Mouse (Mus musculus): ENCODE results near the gene Rgs16. TPM values are rescaled to one million over a fixed set of nuclear protein-coding genes. Genes with fewer than 3 reads are reported as not detected.
A peak's percentile ranks its signal among the peaks of the same experiment; 100 is the strongest.

Gene Rgs16
- polyA plus RNA-seq, 1 experiment from 2014 or later, result 13.3 TPM

DNA sequence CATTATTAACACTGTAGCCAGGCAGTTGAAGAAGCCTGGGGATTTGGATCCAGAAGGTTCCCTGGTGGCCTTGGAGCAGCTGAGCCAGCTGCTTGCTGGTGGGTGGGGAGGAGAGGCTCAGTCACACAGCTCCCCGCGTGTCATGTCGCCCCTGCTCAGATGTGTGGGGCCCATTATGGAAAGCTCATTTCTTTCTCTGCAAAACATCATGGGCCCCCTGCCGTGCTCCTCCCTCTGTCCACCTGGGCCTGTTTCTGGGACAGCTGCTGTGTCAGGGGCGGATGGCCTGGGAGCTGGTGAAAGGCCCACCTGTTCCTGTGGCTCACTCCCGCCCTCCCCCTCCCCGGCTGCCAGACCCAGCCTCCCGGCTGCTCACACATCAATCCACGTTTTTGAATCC, 7.0 kb upstream of the Rgs16 start:
- H3K9ac ChIP-seq (ENCODE audit: low read depth, low read length), result no peak overlapping the region
- H3K36me3 ChIP-seq (ENCODE audit: control insufficient read depth, insufficient read depth, low read length), result no peaks in the 10 kb centered on the region
- no peak overlapping the region for H3K4me2 ChIP-seq (ENCODE audit: low read length)
- H3K27ac ChIP-seq (ENCODE audit: low read depth, low read length), result no peak overlapping the region
- H3K27me3 ChIP-seq (replicated peaks; ENCODE audit: control insufficient read depth, insufficient read depth, low read length), result no peaks in the 10 kb centered on the region
- no peak overlapping the region for H3K4me3 ChIP-seq (ENCODE audit: low read length)
- H3K9me3 ChIP-seq (ENCODE audit: control insufficient read depth, low read length), result no peaks in the 10 kb centered on the region
- no peak for ATAC-seq
- 16% methylated on average over 9 of the region's 9 CpGs for WGBS
- H3K4me1 ChIP-seq (ENCODE audit: control insufficient read depth, insufficient read depth, low read depth, low read length), result peaks cover 25% of the 10 kb centered on the region

DNA sequence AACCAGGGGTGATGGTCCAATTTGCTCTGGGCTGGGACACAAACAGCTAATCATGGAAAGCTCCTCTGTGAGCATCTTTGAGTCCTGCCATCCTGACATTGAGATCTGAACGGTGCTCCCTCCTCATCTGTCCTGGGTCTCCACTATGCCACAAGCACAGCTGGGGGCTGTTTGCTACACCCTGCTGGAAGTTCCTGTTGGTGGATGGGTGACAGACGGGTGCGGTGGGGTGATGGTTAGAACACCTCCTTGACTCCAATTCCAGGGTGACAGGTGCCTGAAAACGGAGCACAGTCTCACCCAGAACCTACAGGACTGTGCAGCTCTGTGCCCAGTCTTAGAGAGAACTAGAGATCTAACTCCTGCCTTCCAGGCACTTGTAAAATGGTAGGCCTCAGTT, 5.3 kb upstream of the Rgs16 start:
- Histone ChIP-seq H3K9me3 (ENCODE audit: control insufficient read depth, low read length) (no peaks in the 10 kb centered on the region), H3K27me3 (replicated peaks; ENCODE audit: control insufficient read depth, insufficient read depth, low read length) (no peaks in the 10 kb centered on the region), H3K36me3 (ENCODE audit: control insufficient read depth, insufficient read depth, low read length) (no peaks in the 10 kb centered on the region), H3K27ac (ENCODE audit: low read depth, low read length) (no peak overlapping the region), H3K9ac (ENCODE audit: low read depth, low read length) (no peak overlapping the region), H3K4me3 (ENCODE audit: low read length) (no peak overlapping the region), H3K4me1 (ENCODE audit: control insufficient read depth, insufficient read depth, low read depth, low read length) (peaks cover 28% of the 10 kb centered on the region), H3K4me2 (ENCODE audit: low read length) (no peak overlapping the region)
- 86% methylated on average over 4 of the region's 4 CpGs for WGBS
- no peak for ATAC-seq

DNA sequence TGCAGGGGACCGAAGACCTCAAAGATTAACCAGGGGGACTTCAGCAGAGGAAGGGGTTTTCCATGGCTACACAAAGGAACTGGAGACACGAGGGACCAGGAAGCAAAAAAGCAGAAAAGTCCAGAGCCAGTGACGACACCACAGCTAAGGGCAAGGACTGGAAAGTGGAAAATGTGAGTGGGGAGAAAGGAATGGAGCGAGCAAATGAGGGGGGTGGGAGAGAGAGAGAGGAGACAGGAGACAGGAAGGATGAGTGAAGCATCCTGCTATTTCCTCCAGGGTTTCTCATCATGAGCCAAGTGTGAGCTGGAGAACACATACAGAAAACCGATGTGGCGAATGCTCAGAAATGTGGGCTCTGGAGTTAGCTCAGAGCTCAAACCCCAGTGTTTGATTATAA, 4.1 kb upstream of the Rgs16 start:
- Histone ChIP-seq H3K27ac (ENCODE audit: low read depth, low read length) (no peak overlapping the region), H3K4me1 (ENCODE audit: control insufficient read depth, insufficient read depth, low read depth, low read length) (peaks cover 31% of the 10 kb centered on the region), H3K4me2 (ENCODE audit: low read length) (no peak overlapping the region), H3K36me3 (ENCODE audit: control insufficient read depth, insufficient read depth, low read length) (no peaks in the 10 kb centered on the region), H3K27me3 (replicated peaks; ENCODE audit: control insufficient read depth, insufficient read depth, low read length) (no peaks in the 10 kb centered on the region), H3K4me3 (ENCODE audit: low read length) (no peak overlapping the region), H3K9ac (ENCODE audit: low read depth, low read length) (no peak overlapping the region), H3K9me3 (ENCODE audit: control insufficient read depth, low read length) (no peaks in the 10 kb centered on the region)
- WGBS, result 63% methylated on average over 6 of the region's 6 CpGs
- no peak for ATAC-seq

DNA sequence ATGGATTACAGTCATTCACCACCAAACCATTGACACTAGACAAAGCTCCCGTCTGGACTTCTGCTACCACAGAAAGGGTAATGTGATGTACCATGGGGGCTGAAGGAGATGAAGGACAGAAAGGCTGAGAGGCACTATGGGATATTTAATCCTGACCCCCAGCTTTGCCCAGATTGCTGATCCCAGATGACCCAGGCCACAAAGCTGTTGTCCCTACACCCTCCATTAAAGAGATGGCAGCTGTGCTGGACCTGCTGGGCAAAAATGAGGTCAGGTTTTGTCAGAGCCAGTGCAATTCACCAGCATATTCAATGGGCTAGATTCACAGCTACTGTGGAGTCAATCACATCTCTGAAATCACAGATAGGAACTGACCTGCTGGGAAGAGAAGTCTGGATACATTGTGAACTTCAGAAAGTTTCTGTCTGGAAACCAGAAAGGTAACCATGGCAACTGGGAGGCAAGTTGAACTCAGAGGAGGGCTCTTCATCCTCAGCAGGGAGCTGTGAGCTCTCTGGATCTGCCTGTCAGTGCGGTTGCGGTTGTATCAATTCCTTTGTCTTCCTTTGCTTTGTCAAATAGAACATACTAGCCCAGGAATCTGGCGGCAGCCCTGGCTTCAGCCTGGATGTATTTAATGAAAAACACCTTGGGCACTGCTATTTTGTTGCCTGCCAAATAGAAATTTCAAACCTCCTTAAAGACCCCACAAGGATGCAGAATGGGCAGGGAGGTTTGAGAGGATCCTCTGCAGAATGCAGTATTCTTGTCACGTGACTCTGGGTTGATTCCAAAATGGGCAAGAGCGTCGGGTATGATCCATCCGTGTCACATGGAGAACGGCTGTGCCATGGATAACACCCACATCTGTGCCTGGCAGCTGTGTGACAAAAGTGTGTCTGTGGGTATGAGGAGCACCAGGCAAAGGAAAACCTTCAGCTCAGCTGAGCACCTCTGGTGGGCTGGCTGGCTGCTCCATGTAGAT, 2.8 kb upstream of the Rgs16 start:
- Histone ChIP-seq H3K27me3 (replicated peaks; ENCODE audit: control insufficient read depth, insufficient read depth, low read length) (no peaks in the 10 kb centered on the region), H3K4me3 (ENCODE audit: low read length) (no peak overlapping the region), H3K27ac (ENCODE audit: low read depth, low read length) (peak overlapping the region; percentile 63), H3K4me1 (ENCODE audit: control insufficient read depth, insufficient read depth, low read depth, low read length) (peaks cover 34% of the 10 kb centered on the region), H3K36me3 (ENCODE audit: control insufficient read depth, insufficient read depth, low read length) (no peaks in the 10 kb centered on the region), H3K9me3 (ENCODE audit: control insufficient read depth, low read length) (no peaks in the 10 kb centered on the region), H3K4me2 (ENCODE audit: low read length) (peak overlapping the region; percentile 31; the same call in 1 of the 2 replicates), H3K9ac (ENCODE audit: low read depth, low read length) (peak overlapping the region; percentile 41)
- 23% methylated on average over 9 of the region's 9 CpGs for WGBS
- peak; percentile 39 for ATAC-seq

DNA sequence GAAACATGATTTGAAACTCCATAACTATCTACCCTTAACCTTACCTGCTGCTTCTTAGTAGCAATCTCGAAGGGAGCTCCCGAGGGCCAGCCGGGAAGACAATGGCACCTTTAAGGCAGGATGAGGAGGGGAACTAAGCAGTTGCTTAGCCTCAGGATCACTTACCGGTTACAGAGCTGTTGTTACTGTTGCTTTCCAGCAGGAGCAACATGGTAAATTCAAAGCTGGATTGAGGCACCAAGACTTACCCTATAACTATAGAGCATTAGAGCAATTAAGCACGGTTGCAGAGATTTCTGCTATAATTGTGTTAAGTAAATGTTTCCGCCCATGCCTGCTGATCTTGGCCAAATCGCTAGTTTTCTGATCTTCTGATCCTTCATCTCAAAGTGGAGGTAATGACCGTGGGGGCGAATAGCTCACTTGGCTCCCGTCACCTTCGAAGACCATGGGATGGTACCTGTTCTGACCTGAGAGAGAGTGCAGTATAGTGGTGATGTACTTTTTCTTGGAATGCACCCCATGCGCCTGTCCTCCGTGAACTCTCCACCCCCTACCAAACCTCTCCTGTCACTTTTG, 623 bp upstream of the Rgs16 start:
- peak overlapping the region; percentile 49 for H3K4me3 ChIP-seq (ENCODE audit: low read length)
- H3K9ac ChIP-seq (ENCODE audit: low read depth, low read length), result peak overlapping the region; percentile 62; the same call in 1 of the 2 replicates
- no peaks in the 10 kb centered on the region for H3K9me3 ChIP-seq (ENCODE audit: control insufficient read depth, low read length)
- H3K27me3 ChIP-seq (replicated peaks; ENCODE audit: control insufficient read depth, insufficient read depth, low read length), result no peaks in the 10 kb centered on the region
- WGBS, result 20% methylated on average over 13 of the region's 13 CpGs
- peaks cover 29% of the 10 kb centered on the region for H3K4me1 ChIP-seq (ENCODE audit: control insufficient read depth, insufficient read depth, low read depth, low read length)
- no peak; the same call in 1 of the 2 replicates for ATAC-seq
- peak overlapping the region; percentile 91 for H3K4me2 ChIP-seq (ENCODE audit: low read length)
- H3K27ac ChIP-seq (ENCODE audit: low read depth, low read length), result no peak overlapping the region
- no peaks in the 10 kb centered on the region for H3K36me3 ChIP-seq (ENCODE audit: control insufficient read depth, insufficient read depth, low read length)

DNA sequence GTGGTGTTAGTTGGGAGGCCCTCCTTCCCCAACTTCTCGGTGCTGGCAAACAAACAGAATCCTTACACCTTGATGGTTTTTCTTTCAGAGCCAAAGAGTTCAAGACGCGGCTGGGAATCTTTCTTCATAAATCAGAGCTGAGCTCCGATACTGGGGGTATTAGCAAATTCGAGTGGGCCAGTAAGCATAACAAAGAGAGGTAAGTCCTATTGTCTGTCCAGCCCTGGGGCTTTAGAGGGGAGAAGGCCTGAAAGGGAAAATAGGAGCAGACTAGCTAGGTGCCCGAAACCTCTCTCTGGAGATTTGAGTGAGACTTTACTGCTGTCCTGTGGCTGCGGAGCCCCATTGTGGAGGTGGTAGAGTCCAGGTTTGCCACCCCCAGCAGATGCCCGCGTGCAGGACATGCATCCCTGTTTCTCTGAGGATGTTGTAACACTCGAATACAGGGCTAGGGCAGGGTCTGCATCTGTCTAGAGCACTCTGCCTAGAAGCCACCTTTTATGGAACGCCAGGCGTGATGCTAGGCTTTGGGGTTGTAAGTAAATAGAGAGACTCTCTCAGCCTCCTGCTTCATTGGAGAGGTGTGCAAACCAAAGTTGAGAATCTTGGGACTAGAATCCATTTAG, 739 bp downstream of the Rgs16 start:
- Histone ChIP-seq H3K9ac (ENCODE audit: low read depth, low read length) (peak overlapping the region; percentile 44; the same call in 1 of the 2 replicates), H3K27ac (ENCODE audit: low read depth, low read length) (no peak overlapping the region), H3K4me1 (ENCODE audit: control insufficient read depth, insufficient read depth, low read depth, low read length) (peaks cover 29% of the 10 kb centered on the region), H3K27me3 (replicated peaks; ENCODE audit: control insufficient read depth, insufficient read depth, low read length) (no peaks in the 10 kb centered on the region), H3K9me3 (ENCODE audit: control insufficient read depth, low read length) (no peaks in the 10 kb centered on the region), H3K4me3 (ENCODE audit: low read length) (peak overlapping the region; percentile 49), H3K4me2 (ENCODE audit: low read length) (peak overlapping the region; percentile 91), H3K36me3 (ENCODE audit: control insufficient read depth, insufficient read depth, low read length) (no peaks in the 10 kb centered on the region)
- no peak for ATAC-seq
- 29% methylated on average over 12 of the region's 12 CpGs for WGBS

DNA sequence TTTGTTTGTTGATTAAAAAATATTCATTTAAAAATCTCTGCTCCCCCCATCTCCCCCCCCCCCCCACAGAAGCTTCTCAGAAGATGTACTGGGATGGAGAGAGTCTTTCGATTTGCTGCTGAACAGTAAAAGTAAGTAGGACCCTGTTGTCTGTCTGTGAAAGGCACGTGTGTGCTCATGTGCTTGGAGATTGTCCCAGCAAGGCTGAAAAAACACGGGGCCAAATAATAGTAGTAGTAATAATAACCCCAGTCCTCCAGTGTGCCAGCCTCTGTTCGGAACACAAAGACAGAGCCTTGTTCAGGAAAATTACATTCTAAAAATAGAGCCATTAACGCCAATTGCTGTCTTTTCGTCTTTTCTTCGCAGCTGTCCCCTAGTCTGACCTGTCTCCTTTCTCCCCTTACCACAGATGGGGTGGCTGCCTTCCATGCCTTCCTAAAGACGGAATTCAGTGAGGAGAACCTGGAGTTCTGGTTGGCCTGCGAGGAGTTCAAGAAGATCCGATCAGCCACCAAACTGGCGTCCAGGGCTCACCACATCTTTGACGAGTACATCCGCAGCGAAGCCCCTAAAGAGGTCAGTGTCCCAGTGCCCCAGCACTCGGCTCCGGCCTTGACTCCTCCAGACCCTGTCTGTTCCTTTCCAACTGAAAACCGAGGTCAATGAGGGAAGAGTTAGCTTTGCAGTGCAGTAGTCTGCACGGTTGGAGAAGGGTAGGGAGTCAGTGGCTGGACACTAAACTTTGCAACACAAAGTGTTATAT, 1.6 kb downstream of the Rgs16 start:
- no peak for ATAC-seq
- Histone ChIP-seq H3K4me1 (ENCODE audit: control insufficient read depth, insufficient read depth, low read depth, low read length) (peaks cover 29% of the 10 kb centered on the region), H3K9me3 (ENCODE audit: control insufficient read depth, low read length) (no peaks in the 10 kb centered on the region), H3K36me3 (ENCODE audit: control insufficient read depth, insufficient read depth, low read length) (no peaks in the 10 kb centered on the region), H3K9ac (ENCODE audit: low read depth, low read length) (no peak overlapping the region), H3K27ac (ENCODE audit: low read depth, low read length) (no peak overlapping the region), H3K4me2 (ENCODE audit: low read length) (peak overlapping the region; percentile 91), H3K4me3 (ENCODE audit: low read length) (peak overlapping the region; percentile 22), H3K27me3 (replicated peaks; ENCODE audit: control insufficient read depth, insufficient read depth, low read length) (no peaks in the 10 kb centered on the region)
- WGBS, result 52% methylated on average over 18 of the region's 18 CpGs

DNA sequence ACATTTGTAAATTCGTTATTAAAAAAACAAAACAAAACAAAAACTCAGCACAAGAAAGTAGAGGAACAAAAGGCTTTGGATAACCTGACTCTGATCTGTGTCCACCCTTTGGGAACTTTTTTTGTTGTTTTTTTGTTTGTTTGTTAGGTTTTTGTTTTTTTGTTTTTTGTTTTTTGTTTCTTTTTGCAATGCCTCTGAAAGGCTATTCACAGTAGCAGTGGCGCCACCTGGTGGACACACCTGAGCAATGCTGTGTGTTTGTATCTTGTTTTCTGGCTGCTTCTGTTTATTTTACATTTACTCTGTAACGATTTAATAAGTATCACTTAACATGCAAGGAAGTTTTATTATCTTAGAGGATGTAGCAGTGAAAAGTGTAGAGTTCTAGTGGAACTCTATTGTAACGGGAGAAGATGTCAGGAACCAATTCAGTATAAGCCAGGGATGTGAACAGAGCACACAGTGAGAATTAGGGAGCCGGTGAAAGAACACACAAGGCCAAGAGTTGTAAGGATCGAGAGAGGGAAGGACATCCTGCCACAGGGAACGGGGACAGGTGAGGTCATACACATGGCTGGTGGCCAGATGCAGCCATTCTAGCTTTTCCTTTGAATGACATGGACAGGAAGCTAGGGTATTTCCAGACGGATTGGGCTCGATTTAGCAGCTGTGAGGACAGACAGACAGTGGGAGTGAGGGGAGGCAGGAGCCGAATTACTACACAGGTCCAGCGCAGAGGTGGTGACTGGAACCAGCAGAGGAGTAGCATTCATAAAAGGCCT, 2.4 kb downstream of the Rgs16 start:
- peak overlapping the region; percentile 91 for H3K4me2 ChIP-seq (ENCODE audit: low read length)
- WGBS, result 58% methylated on average over 11 of the region's 11 CpGs
- ATAC-seq, result no peak
- H3K9me3 ChIP-seq (ENCODE audit: control insufficient read depth, low read length), result no peaks in the 10 kb centered on the region
- no peak overlapping the region for H3K27ac ChIP-seq (ENCODE audit: low read depth, low read length)
- H3K4me1 ChIP-seq (ENCODE audit: control insufficient read depth, insufficient read depth, low read depth, low read length), result peaks cover 21% of the 10 kb centered on the region
- H3K9ac ChIP-seq (ENCODE audit: low read depth, low read length), result no peak overlapping the region
- no peaks in the 10 kb centered on the region for H3K27me3 ChIP-seq (replicated peaks; ENCODE audit: control insufficient read depth, insufficient read depth, low read length)
- no peaks in the 10 kb centered on the region for H3K36me3 ChIP-seq (ENCODE audit: control insufficient read depth, insufficient read depth, low read length)
- H3K4me3 ChIP-seq (ENCODE audit: low read length), result no peak overlapping the region

Measured in hindbrain, embryonic 16.5 days (tissue).